Mouse (Mus musculus) forebrain, embryonic 16.5 days (tissue): ENCODE results near the gene Cdh16. TPM values are rescaled to one million over a fixed set of nuclear protein-coding genes. Genes with fewer than 3 reads are reported as not detected.

Source experiments
- ATAC-seq: fragments of 200-750 bp; cut with Nextera tagmentation; 2 replicates; pipeline ENCODE4 v1.8.0; 2017; ENCODE audit warnings: mild to moderate bottlenecking, moderate library complexity
- H3K27ac ChIP-seq: fragments of 300-500 bp; sonication (generic); 2 replicates; pipeline ENCODE4 v1.5.1; 2014; ENCODE audit warnings: low read length, control low read depth
- H3K27me3 ChIP-seq: fragments of 300-500 bp; sonication (generic); replicated peaks from 2 replicates; pipeline ENCODE4 v1.6.1; 2014; ENCODE audit warnings: low read length; ENCODE audit not compliant: control insufficient read depth, insufficient read depth
- H3K36me3 ChIP-seq: fragments of 300-500 bp; sonication (generic); 2 replicates; pipeline ENCODE4 v1.6.1; 2014; ENCODE audit not compliant: control insufficient read depth, insufficient read depth
- H3K4me1 ChIP-seq: fragments of 300-500 bp; sonication (generic); replicated peaks from 2 replicates; pipeline ENCODE4 v1.6.1; 2014; ENCODE audit warnings: low read length; ENCODE audit not compliant: control insufficient read depth, insufficient read depth
- H3K4me2 ChIP-seq: fragments of 300-500 bp; sonication (generic); 2 replicates; pipeline ENCODE4 v1.6.1; 2014; ENCODE audit warnings: mild to moderate bottlenecking, low read length, control low read depth
- H3K4me3 ChIP-seq: fragments of 300-500 bp; sonication (generic); replicated peaks from 2 replicates; pipeline ENCODE4 v1.5.1; 2014; ENCODE audit warnings: mild to moderate bottlenecking, low read length, control low read depth
- H3K9ac ChIP-seq: fragments of 300-500 bp; sonication (generic); replicated peaks from 2 replicates; pipeline ENCODE4 v1.6.1; 2014; ENCODE audit warnings: low read depth, low read length, control low read depth
- H3K9me3 ChIP-seq: fragments of 300-500 bp; sonication (generic); 2 replicates; pipeline ENCODE4 v1.6.1; 2016; ENCODE audit warnings: low read length; ENCODE audit not compliant: control insufficient read depth
- WGBS: fragments of 180-500 bp; shearing (Covaris S2); extraction: QIAGEN DNeasy Blood & Tissue Kit; methylation state at CpG from one replicate; pipeline ENCODE4 v1.1.7; 2014; 5-methylcytosine and 5-hydroxymethylcytosine counted together
- polyA plus RNA-seq: library from polyadenylated mRNA; unstranded; fragments of >200 nt; fragmentation: Nextera tagmentation; extraction: Ambion mirVana; gene quantifications from 2 replicates; pipeline ENCODE4 v1.2.1, GENCODE M21; 2015

Gene Cdh16
- polyA plus RNA-seq, 1 experiment from 2014 or later = not detected

GRCm38 (mm10) chr8:104570436-104571343 is 53.5 kb downstream of the Cdh16 start:
- Histone ChIP-seq H3K9ac (peak overlapping the region; percentile 45), H3K27ac (no peak overlapping the region), H3K27me3 (no peaks in the 10 kb centered on the region), H3K4me3 (peak overlapping the region; percentile 40), H3K4me2 (peak overlapping the region; percentile 64), H3K36me3 (no peaks in the 10 kb centered on the region), H3K4me1 (no peaks in the 10 kb centered on the region; the same call in 1 of the 2 replicates), H3K9me3 (no peaks in the 10 kb centered on the region)
- ATAC-seq = peak; percentile 86
- 6% methylated on average over 26 of the region's 26 CpGs for WGBS

- 60% methylated on average over 1 of the region's 1 CpGs for WGBS
- Histone ChIP-seq H3K4me1 (no peaks in the 10 kb centered on the region; the same call in 1 of the 2 replicates), H3K4me3 (no peak overlapping the region), H3K9me3 (no peaks in the 10 kb centered on the region), H3K9ac (no peak overlapping the region), H3K36me3 (no peaks in the 10 kb centered on the region), H3K4me2 (no peak overlapping the region), H3K27ac (no peak overlapping the region), H3K27me3 (no peaks in the 10 kb centered on the region)
- no peak for ATAC-seq
Measured at GRCm38 (mm10) chr8:104569559-104569958, 54.6 kb downstream of the Cdh16 start.

GRCm38 (mm10) chr8:104565457-104565798 is 58.8 kb downstream of the Cdh16 start:
- 95% methylated on average over 5 of the region's 5 CpGs for WGBS
- Histone ChIP-seq H3K4me3 (no peak overlapping the region), H3K9me3 (no peaks in the 10 kb centered on the region), H3K27ac (no peak overlapping the region), H3K4me2 (no peak overlapping the region), H3K36me3 (no peaks in the 10 kb centered on the region), H3K9ac (no peak overlapping the region), H3K27me3 (no peaks in the 10 kb centered on the region), H3K4me1 (no peaks in the 10 kb centered on the region)
- peak; percentile 8; the same call in 1 of the 2 replicates for ATAC-seq

GRCm38 (mm10) chr8:104564633-104565456 is 59.4 kb downstream of the Cdh16 start:
- no peak overlapping the region for H3K27ac ChIP-seq
- H3K9me3 ChIP-seq = no peaks in the 10 kb centered on the region
- H3K4me2 ChIP-seq = no peak overlapping the region
- WGBS = 17% methylated on average over 22 of the region's 22 CpGs
- ATAC-seq = peak; percentile 89
- H3K4me3 ChIP-seq = no peak overlapping the region
- H3K9ac ChIP-seq = no peak overlapping the region
- no peaks in the 10 kb centered on the region for H3K4me1 ChIP-seq
- H3K36me3 ChIP-seq = no peaks in the 10 kb centered on the region
- H3K27me3 ChIP-seq = no peaks in the 10 kb centered on the region

- H3K27me3 ChIP-seq = no peaks in the 10 kb centered on the region
- no peak overlapping the region for H3K27ac ChIP-seq
- no peak overlapping the region for H3K9ac ChIP-seq
- H3K4me3 ChIP-seq = no peak overlapping the region
- H3K9me3 ChIP-seq = no peaks in the 10 kb centered on the region
- no peaks in the 10 kb centered on the region for H3K4me1 ChIP-seq
- no peaks in the 10 kb centered on the region for H3K36me3 ChIP-seq
- no peak overlapping the region for H3K4me2 ChIP-seq
- no peak for ATAC-seq
Measured at GRCm38 (mm10) chr8:104560731-104561130, 63.5 kb downstream of the Cdh16 start.

- H3K9me3 ChIP-seq = no peaks in the 10 kb centered on the region
- H3K4me1 ChIP-seq = no peaks in the 10 kb centered on the region
- no peak overlapping the region for H3K4me2 ChIP-seq
- H3K4me3 ChIP-seq = no peak overlapping the region
- no peaks in the 10 kb centered on the region for H3K36me3 ChIP-seq
- no peaks in the 10 kb centered on the region for H3K27me3 ChIP-seq
- 86% methylated on average over 7 of the region's 7 CpGs for WGBS
- no peak for ATAC-seq
- H3K27ac ChIP-seq = no peak overlapping the region
- no peak overlapping the region for H3K9ac ChIP-seq
Measured at GRCm38 (mm10) chr8:104557226-104557625, 67.0 kb downstream of the Cdh16 start.

- Histone ChIP-seq H3K4me3 (no peak overlapping the region), H3K36me3 (no peaks in the 10 kb centered on the region), H3K27me3 (no peaks in the 10 kb centered on the region), H3K9ac (no peak overlapping the region), H3K27ac (no peak overlapping the region), H3K4me1 (no peaks in the 10 kb centered on the region), H3K4me2 (no peak overlapping the region), H3K9me3 (no peaks in the 10 kb centered on the region)
- ATAC-seq = no peak
- WGBS = 91% methylated on average over 4 of the region's 4 CpGs
Measured at GRCm38 (mm10) chr8:104555191-104555590, 69.0 kb downstream of the Cdh16 start.

Other genes starting within 250 kb of the Cdh16 start
- gene Cmtm4, start 228.6 kb downstream of the Cdh16 start, polyA plus RNA-seq = 2.8 and 3.2 TPM in 2 replicates
- 139 and 143 TPM in 2 replicates for gene Dync1li2, start 181.3 kb downstream of the Cdh16 start, polyA plus RNA-seq
- gene Terb1, start 114.5 kb downstream of the Cdh16 start, polyA plus RNA-seq = 0.16 and 0.25 TPM in 2 replicates
- 122 and 131 TPM in 2 replicates for gene Nae1, start 89.8 kb downstream of the Cdh16 start, polyA plus RNA-seq
- 1.6 and 1.9 TPM in 2 replicates for gene Car7, start 89.7 kb downstream of the Cdh16 start, polyA plus RNA-seq
- 18.4 TPM in 2 replicates for gene Pdp2, start 32.9 kb downstream of the Cdh16 start, polyA plus RNA-seq
- 2.4 and 4.1 TPM in 2 replicates for gene Rrad, start 6.9 kb upstream of the Cdh16 start, polyA plus RNA-seq
- gene Ciao2b, start 17.6 kb upstream of the Cdh16 start, polyA plus RNA-seq = 131 and 140 TPM in 2 replicates
- gene Ces2a, start 109.6 kb upstream of the Cdh16 start, polyA plus RNA-seq = not detected in 2 replicates
- 0.36 and 0.44 TPM in 2 replicates for gene Ces2b, start 207.2 kb upstream of the Cdh16 start, polyA plus RNA-seq
- not detected in 2 replicates for gene Ces2c, start 222.7 kb upstream of the Cdh16 start, polyA plus RNA-seq